ENCODE assay signal across 8 mouse cellular contexts in genomic region chr3:27938381-27939323, GRCm38 (mm10). TPM values are rescaled to one million over a fixed set of nuclear protein-coding genes. Genes with fewer than 3 reads are reported as not detected.
A peak's percentile ranks its signal among the peaks of the same experiment; 100 is the strongest.
DNase-seq lines count a peak whose midpoint lies in the region; ATAC-seq and TF ChIP-seq lines count a peak whose summit lies in the region.

Gene Pld1 (plus strand): TSS chr3:27938695.

- ATAC-seq in neural tube, embryonic 13.5 days (ENCODE audit: low read depth), result peak; percentile 90

- in situ Hi-C loops in ES-E14 (cut with MboI; ENCODE audit: low sequenced_read_pairs in 2 of 2, unreplicated experiment in 2 of 2), result no loop called here

- no peaks in the 10 kb centered on the region for H3K36me3 ChIP-seq in ES-E14 (ENCODE audit: control insufficient read depth, insufficient read depth, low read length, poor library complexity, severe bottlenecking)
- H3K36me3 ChIP-seq in neural tube, embryonic 13.5 days, result no peaks in the 10 kb centered on the region

- DNase-seq in ES-E14 (ENCODE audit: low read depth, low spot score), result no peak
- peak; percentile 21 to 36 for DNase-seq in cerebellum, adult 2 months
- DNase-seq in forelimb bud, embryonic 11.5 days (ENCODE audit: low read depth, low spot score), result peak; percentile 43
- peak; percentile 89 for DNase-seq in heart, postnatal 25 days (ENCODE audit: low spot score)
- peak; percentile 25 to 71 for DNase-seq in layer of hippocampus, adult 18-20 months (ENCODE audit: low spot score in 2 of 2)
- peak; percentile 84 to 88 for DNase-seq in lung, adult 18-20 months
- DNase-seq in thymus, postnatal 4 days, result peak; percentile 38

- no peak within 1 kb of the TSS for H3K27ac ChIP-seq in ES-E14 (ENCODE audit: insufficient read depth, low read depth, low read length, poor library complexity, severe bottlenecking)
- H3K27ac ChIP-seq in cerebellum, adult 2 months (ENCODE audit: insufficient read depth, low read length), result peak within 1 kb of the TSS; percentile 48; the same call in 1 of the 2 replicates
- H3K27ac ChIP-seq in neural tube, embryonic 13.5 days (replicated peaks), result peak within 1 kb of the TSS; percentile 39

- no peak for TF ChIP-seq POLR2A in cerebellum, adult 2 months (IDR thresholded peaks at IDR 0.05; ENCODE audit: borderline replicate concordance, insufficient read depth, low read length)

- peak within 1 kb of the TSS; percentile 38 for H3K9ac ChIP-seq in ES-E14 (ENCODE audit: insufficient read depth, low read depth, low read length, poor library complexity, severe bottlenecking)
- H3K9ac ChIP-seq in neural tube, embryonic 13.5 days, result peak within 1 kb of the TSS; percentile 70

- intact Hi-C loops in heart, postnatal 25 days (cut with DNase I), result loop anchor here (2.0 to 5.0 kb wide), 3 partner anchors 36 to 228 kb away; partner anchors contain the start of gene Fndc3b

- H3K4me3 ChIP-seq in ES-E14 (ENCODE audit: insufficient read depth in 1 of 2, low read depth in 1 of 2, low read length in 2 of 2, poor library complexity in 1 of 2, severe bottlenecking in 1 of 2), result peak within 1 kb of the TSS; percentile 69
- H3K4me3 ChIP-seq in cerebellum, adult 2 months (replicated peaks; ENCODE audit: insufficient read depth, low read depth, low read length), result peak within 1 kb of the TSS; percentile 49
- peak within 1 kb of the TSS; percentile 60 for H3K4me3 ChIP-seq in neural tube, embryonic 13.5 days

- peaks cover 1% of the 10 kb centered on the region; the same call in 1 of the 2 replicates for H3K27me3 ChIP-seq in cerebellum, adult 2 months (ENCODE audit: control insufficient read depth, insufficient read depth, low read length)
- H3K27me3 ChIP-seq in neural tube, embryonic 13.5 days, result peaks cover 27% of the 10 kb centered on the region

- H3K9me3 ChIP-seq in ES-E14 (ENCODE audit: control insufficient read depth, insufficient read depth, low read depth, low read length), result no peaks in the 10 kb centered on the region
- no peaks in the 10 kb centered on the region for H3K9me3 ChIP-seq in neural tube, embryonic 13.5 days

- peaks cover 4 to 7% of the 10 kb centered on the region in 2 experiments for H3K4me1 ChIP-seq in ES-E14 (ENCODE audit: control insufficient read depth in 2 of 2, insufficient read depth in 2 of 2, low read length in 2 of 2, poor library complexity in 1 of 2)
- H3K4me1 ChIP-seq in cerebellum, adult 2 months (ENCODE audit: control insufficient read depth, insufficient read depth, low read length), result peaks cover 3% of the 10 kb centered on the region; the same call in 1 of the 2 replicates
- peaks cover 20% of the 10 kb centered on the region for H3K4me1 ChIP-seq in neural tube, embryonic 13.5 days (replicated peaks)

- no peak for TF ChIP-seq CTCF in cerebellum, adult 2 months (IDR thresholded peaks at IDR 0.05; ENCODE audit: borderline replicate concordance, insufficient read depth, low read depth, low read length)

- under 1% methylated on average over 68 of the region's 68 CpGs for WGBS in cerebellum, adult 2 months
- under 1% methylated on average over 52 of the region's 68 CpGs for WGBS in neural tube, embryonic 13.5 days

- H3K4me2 ChIP-seq in neural tube, embryonic 13.5 days, result peak within 1 kb of the TSS; percentile 99

TF ChIP-seq in ES-E14, 5 proteins besides CTCF, POLR2A, EP300 and RAD21:
- TF ChIP-seq HCFC1 (IDR thresholded peaks at IDR 0.05; ENCODE audit: borderline replicate concordance, insufficient read depth, low read length) (no peak), CHD2 (IDR thresholded peaks at IDR 0.05; ENCODE audit: low read depth, low read length) (no peak)

RNA-seq across cellular contexts. Expression of gene Pld1, which starts in this region (rescaled TPM):
- 4.7 and 4.8 TPM in 2 replicates for total RNA-seq in ES-E14 (2012; rRNA removed)
- polyA plus RNA-seq in cerebellum, adult 2 months (2012; rRNA removed), result 5.6 and 6.0 TPM in 2 replicates
- total RNA-seq in heart, postnatal 25 days (2021), result 10 to 100 TPM; 12.5 to 13.5 TPM
- 1 to 10 TPM; 6.8 to 7.2 TPM for total RNA-seq in layer of hippocampus, adult 18-20 months (2021)
- 4.5 and 5.6 TPM in 2 replicates for polyA plus RNA-seq in neural tube, embryonic 13.5 days (2015; fragmentation: Nextera tagmentation; extraction: Ambion mirVana)
